ENCODE assay signal across 27 mouse cellular contexts in genomic region chr6:133973205-133973838, GRCm38 (mm10).
DNase-seq lines count a peak whose midpoint lies in the region; ATAC-seq and TF ChIP-seq lines count a peak whose summit lies in the region.
"Had no signal": no experiment of that assay in that cellular context is flagged by ENCODE, and none has a peak within 500 bp of the region (broad histone marks: within the 10 kb centered on the region; RNA-seq: fewer than 3 reads in every experiment).

No protein-coding gene starts in this region.

- no peak overlapping the region for H3K4me2 ChIP-seq in kidney, embryonic 15.5 days
- H3K4me2 ChIP-seq: embryonic facial prominence, embryonic 13.5 days; embryonic facial prominence, embryonic 15.5 days; forebrain, embryonic 12.5 days; forebrain, embryonic 15.5 days had no signal

- no peaks in the 10 kb centered on the region for H3K9me3 ChIP-seq in MEL (replicated peaks; ENCODE audit: insufficient read depth, low read length)
- no peaks in the 10 kb centered on the region for H3K9me3 ChIP-seq in kidney, embryonic 15.5 days (replicated peaks)
- H3K9me3 ChIP-seq: embryonic facial prominence, embryonic 13.5 days; embryonic facial prominence, embryonic 15.5 days; forebrain, embryonic 10.5 days; forebrain, embryonic 12.5 days; forebrain, embryonic 15.5 days; G1E had no signal

- H3K79me2 ChIP-seq in MEL (ENCODE audit: control insufficient read depth, insufficient read depth, low read length, poor library complexity), result no peaks in the 10 kb centered on the region

- H3K27ac ChIP-seq in MEL (ENCODE audit: control insufficient read depth, low read depth, low read length), result no peak overlapping the region
- H3K27ac ChIP-seq in kidney, embryonic 15.5 days, result no peak overlapping the region
- H3K27ac ChIP-seq: embryonic facial prominence, embryonic 13.5 days; embryonic facial prominence, embryonic 15.5 days; forebrain, embryonic 10.5 days; forebrain, embryonic 12.5 days; forebrain, embryonic 15.5 days had no signal

- peaks cover 0 to 7% of the 10 kb centered on the region in 2 experiments; a peak in 2 of 4 replicates for H3K36me3 ChIP-seq in MEL (ENCODE audit: control insufficient read depth in 1 of 2, insufficient read depth in 2 of 2, low read length in 2 of 2)
- H3K36me3 ChIP-seq in kidney, embryonic 15.5 days, result no peaks in the 10 kb centered on the region
- H3K36me3 ChIP-seq: embryonic facial prominence, embryonic 13.5 days; embryonic facial prominence, embryonic 15.5 days; forebrain, embryonic 10.5 days; forebrain, embryonic 12.5 days; forebrain, embryonic 15.5 days; G1E had no signal

- TF ChIP-seq POLR2A in MEL (IDR thresholded peaks at IDR 0.05; ENCODE audit: control insufficient read depth in 1 of 2, insufficient read depth in 1 of 2, low read depth in 1 of 2, low read length in 2 of 2, poor library complexity in 1 of 2), result no peak

- peak; percentile 23 for DNase-seq in heart, adult 11 months
- no peak for DNase-seq in heart, postnatal 4 days
- peak; percentile 12 for DNase-seq in MEL (ENCODE audit: low read depth, low spot score)
- no peak for DNase-seq in adrenal gland, postnatal 25 days
- DNase-seq: adrenal gland, adult 2 months; adrenal gland, postnatal 10 days; adrenal gland, postnatal 36 days; B cell, adult 2 months; cerebellum, adult 11-12 months; cerebellum, adult 2 months; cerebellum, adult 9-10 months; cerebellum, postnatal 10 days; cerebellum, postnatal 25 days; embryo, embryonic 11 days; forebrain, postnatal 0 days had no signal

- no peaks in the 10 kb centered on the region; a peak in 1 of 4 replicates for H3K27me3 ChIP-seq in MEL (ENCODE audit: control insufficient read depth in 1 of 2, insufficient read depth in 2 of 2, low read length in 2 of 2)
- H3K27me3 ChIP-seq in kidney, embryonic 15.5 days, result no peaks in the 10 kb centered on the region; the same call in 1 of the 2 replicates
- H3K27me3 ChIP-seq: CH12.LX; embryonic facial prominence, embryonic 13.5 days; embryonic facial prominence, embryonic 15.5 days; forebrain, embryonic 12.5 days; forebrain, embryonic 15.5 days had no signal

- H3K9ac ChIP-seq in MEL (ENCODE audit: control insufficient read depth, low read depth, low read length, poor library complexity, severe bottlenecking), result no peak overlapping the region
- no peak overlapping the region for H3K9ac ChIP-seq in kidney, embryonic 15.5 days
- H3K9ac ChIP-seq: embryonic facial prominence, embryonic 13.5 days; embryonic facial prominence, embryonic 15.5 days; forebrain, embryonic 12.5 days; forebrain, embryonic 15.5 days; forebrain, postnatal 0 days had no signal

- TF ChIP-seq RAD21 in MEL (IDR thresholded peaks at IDR 0.05; ENCODE audit: low read depth, low read length), result no peak

- no peak for TF ChIP-seq CTCF in MEL (IDR thresholded peaks at IDR 0.05 in 2 of 3, conservative IDR thresholded peaks at IDR 0.05 in 1 of 3; ENCODE audit: control insufficient read depth in 1 of 3, insufficient read depth in 1 of 3, low read depth in 2 of 3, low read length in 3 of 3, poor library complexity in 1 of 3, severe bottlenecking in 1 of 3)

- peak; percentile 87 for ATAC-seq in granulocyte monocyte progenitor cell, adult 5-6 weeks (replicated peaks; ENCODE audit: poor library complexity, severe bottlenecking)
- ATAC-seq in megakaryocyte progenitor cell, adult 5-6 weeks (replicated peaks; ENCODE audit: poor library complexity), result peak; percentile 80
- no peak for ATAC-seq in kidney, embryonic 15.5 days (replicated peaks; ENCODE audit: low FRiP score)
- ATAC-seq: CD4-positive, CD25-positive, alpha-beta regulatory T cell, adult 4 months; forebrain, embryonic 15.5 days; forebrain, postnatal 0 days had no signal

- peak in 1 of 2 experiments; percentile 33; a peak in 1 of 4 replicates for TF ChIP-seq EP300 in MEL (IDR thresholded peaks at IDR 0.05; ENCODE audit: low read depth in 1 of 2, low read length in 2 of 2)

- peaks cover 4 to 6% of the 10 kb centered on the region in 2 experiments; a peak in 3 of 4 replicates for H3K4me1 ChIP-seq in MEL (ENCODE audit: control insufficient read depth in 1 of 2, insufficient read depth in 2 of 2, low read length in 2 of 2)
- peaks cover 9% of the 10 kb centered on the region; the same call in 1 of the 2 replicates for H3K4me1 ChIP-seq in kidney, embryonic 15.5 days
- H3K4me1 ChIP-seq: embryonic facial prominence, embryonic 13.5 days; embryonic facial prominence, embryonic 15.5 days; forebrain, embryonic 10.5 days; forebrain, embryonic 12.5 days; forebrain, embryonic 15.5 days had no signal

- WGBS in kidney, embryonic 15.5 days, result 86% methylated on average over 7 of the region's 7 CpGs

- H3K4me3 ChIP-seq in MEL (ENCODE audit: control insufficient read depth in 1 of 2, insufficient read depth in 1 of 2, low read depth in 2 of 2, low read length in 2 of 2), result no peak overlapping the region
- H3K4me3 ChIP-seq in kidney, embryonic 15.5 days (replicated peaks), result no peak overlapping the region
- H3K4me3 ChIP-seq: embryonic facial prominence, embryonic 13.5 days; embryonic facial prominence, embryonic 15.5 days; erythroblast, embryonic 14.5 days; forebrain, embryonic 10.5 days; forebrain, embryonic 12.5 days; forebrain, embryonic 15.5 days had no signal

TF ChIP-seq in MEL, 35 proteins besides CTCF, POLR2A, EP300 and RAD21:
- no peak for TF ChIP-seq MAZ (IDR thresholded peaks at IDR 0.05; ENCODE audit: low read depth, low read length)
- no peak for TF ChIP-seq GABPA (IDR thresholded peaks at IDR 0.05; ENCODE audit: low read depth, low read length)
- no peak for TF ChIP-seq UBTF (IDR thresholded peaks at IDR 0.05; ENCODE audit: borderline replicate concordance, insufficient read depth, low read depth, low read length)
- TF ChIP-seq GATA1 (IDR thresholded peaks at IDR 0.05; ENCODE audit: low read depth, low read length), result peak; percentile 54
- peak; percentile 72 for TF ChIP-seq ZNF384 (IDR thresholded peaks at IDR 0.05; ENCODE audit: low read depth, low read length)
- TF ChIP-seq POLR2AphosphoS2 (IDR thresholded peaks at IDR 0.05; ENCODE audit: low read length), result no peak
- no peak for TF ChIP-seq ELF1 (IDR thresholded peaks at IDR 0.05; ENCODE audit: low read depth, low read length)
- no peak for TF ChIP-seq MAFK (IDR thresholded peaks at IDR 0.05; ENCODE audit: borderline replicate concordance, low read depth, low read length)
- peak; percentile 19; the same call in 1 of the 2 replicates for TF ChIP-seq ETS1 (IDR thresholded peaks at IDR 0.05; ENCODE audit: low read depth, low read length)
- TF ChIP-seq MYB (IDR thresholded peaks at IDR 0.05; ENCODE audit: low read depth, low read length), result no peak
- 0 out of 2 replicates have a peak, but pooled peaks have one; percentile 11 for TF ChIP-seq SIN3A (IDR thresholded peaks at IDR 0.05; ENCODE audit: low read length)
- no peak for TF ChIP-seq MEF2A (IDR thresholded peaks at IDR 0.05; ENCODE audit: extremely low read depth, insufficient replicate concordance, low read depth, low read length, poor library complexity, severe bottlenecking)
- no peak for TF ChIP-seq TBP (IDR thresholded peaks at IDR 0.05; ENCODE audit: low read depth, low read length)

Comparison
In these comparisons a context has a peak if more than half of its experiments do, and no peak if none do; other contexts are left out.
1. DNase-seq: peak in heart, adult 11 months (single experiment) and MEL (single experiment); none in heart, postnatal 4 days (single experiment) and adrenal gland, postnatal 25 days (single experiment).